Mouse (Mus musculus): Measurements from ENCODE around the gene Gm49721. TPM values are rescaled to one million over a fixed set of nuclear protein-coding genes. Genes with fewer than 3 reads are reported as not detected.
"Not testable (repeated sequence)": the region's sequence is repeated elsewhere in the genome, so short reads cannot be mapped to it uniquely, and the experiment has no call there.

Gene Gm49721
- polyA plus RNA-seq, 1 experiment from 2014 or later = not detected

DNA sequence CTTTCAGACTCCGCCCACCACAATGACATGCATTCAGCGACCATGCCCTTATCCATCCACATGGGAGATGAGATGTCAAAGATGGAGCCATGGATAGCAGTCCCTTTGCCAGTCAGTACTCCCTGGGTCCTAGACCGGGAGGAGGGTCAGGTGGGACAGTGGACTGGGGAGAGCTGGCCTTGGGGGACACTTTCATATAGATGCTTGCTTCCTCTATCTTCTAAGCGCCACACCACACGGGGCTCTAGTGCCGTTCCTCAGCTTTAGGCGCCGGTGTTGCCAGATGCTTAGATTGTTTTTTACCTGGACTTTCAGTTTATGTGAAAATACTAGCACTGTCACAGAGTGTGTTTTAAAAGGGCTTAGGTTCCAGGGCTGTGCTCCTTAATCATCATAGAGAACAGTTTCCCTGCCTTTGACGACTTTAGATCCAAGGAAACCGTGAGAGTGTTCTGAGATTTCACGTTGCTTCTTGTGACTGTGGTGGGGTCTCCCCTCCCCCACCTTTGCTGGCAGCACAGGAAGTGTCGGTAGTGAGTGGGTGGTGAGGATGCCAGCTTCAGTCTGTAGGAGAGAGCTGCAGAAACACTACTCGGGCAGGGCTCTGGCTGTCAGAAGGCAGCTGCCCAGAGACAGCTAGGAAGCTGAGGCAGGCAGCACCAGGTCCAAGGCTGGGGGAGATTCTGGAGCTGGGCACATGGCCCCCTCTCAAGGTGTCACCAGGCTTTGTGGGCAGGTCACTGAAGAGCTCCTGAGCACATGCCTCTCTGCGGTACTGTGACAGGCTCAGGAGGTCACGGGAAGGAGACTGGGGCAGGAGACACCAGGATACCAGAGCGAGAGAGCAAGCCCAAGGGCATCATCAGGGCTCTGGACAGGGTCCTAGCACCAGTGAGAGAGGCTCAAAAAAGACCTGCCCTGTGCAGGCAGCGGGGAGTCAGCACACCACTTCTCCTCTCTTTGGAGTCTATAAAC lies 54.8 kb downstream of the Gm49721 start:
- H3K4me3 ChIP-seq; H3K9ac ChIP-seq; H3K4me2 ChIP-seq; H3K36me3 ChIP-seq; H3K9me3 ChIP-seq; H3K27ac ChIP-seq; H3K4me1 ChIP-seq; ATAC-seq (ENCODE audit: insufficient number of reproducible peaks, low FRiP score, low TSS enrichment, low read depth); H3K27me3 ChIP-seq: not testable (repeated sequence)
- WGBS = 66% methylated on average over 3 of the region's 17 CpGs

DNA sequence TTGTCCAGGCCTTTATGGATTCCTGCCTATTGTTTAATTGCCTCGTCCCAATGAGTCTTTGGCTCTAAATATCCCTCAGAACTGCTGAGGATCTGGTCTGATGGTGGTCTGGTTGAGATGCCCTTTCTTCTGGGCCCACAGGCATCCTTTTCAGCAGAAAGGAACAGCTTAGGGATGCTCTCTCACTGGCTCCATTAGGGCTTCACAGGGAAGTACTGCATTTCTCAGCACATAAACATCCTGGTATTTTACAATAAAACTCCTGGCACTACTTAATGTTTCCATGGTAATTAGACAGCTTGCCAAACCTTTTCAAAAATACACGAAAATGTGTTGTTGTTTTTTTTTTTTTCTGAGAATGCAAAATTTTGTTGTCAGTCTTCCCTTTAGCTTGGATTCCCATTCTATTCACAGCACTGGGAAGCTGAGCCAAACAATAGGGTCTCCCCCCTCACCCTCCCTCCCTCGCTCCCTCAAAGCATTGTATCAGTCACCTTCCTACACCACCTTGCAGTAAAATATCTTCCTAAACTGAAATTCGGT lies 90.4 kb downstream of the Gm49721 start:
- H3K4me2 ChIP-seq; H3K4me1 ChIP-seq; H3K4me3 ChIP-seq; H3K27ac ChIP-seq; H3K36me3 ChIP-seq; H3K9ac ChIP-seq; H3K9me3 ChIP-seq; ATAC-seq (ENCODE audit: insufficient number of reproducible peaks, low FRiP score, low TSS enrichment, low read depth); H3K27me3 ChIP-seq: not testable (repeated sequence)
- 60% methylated on average over 2 of the region's 4 CpGs for WGBS

DNA sequence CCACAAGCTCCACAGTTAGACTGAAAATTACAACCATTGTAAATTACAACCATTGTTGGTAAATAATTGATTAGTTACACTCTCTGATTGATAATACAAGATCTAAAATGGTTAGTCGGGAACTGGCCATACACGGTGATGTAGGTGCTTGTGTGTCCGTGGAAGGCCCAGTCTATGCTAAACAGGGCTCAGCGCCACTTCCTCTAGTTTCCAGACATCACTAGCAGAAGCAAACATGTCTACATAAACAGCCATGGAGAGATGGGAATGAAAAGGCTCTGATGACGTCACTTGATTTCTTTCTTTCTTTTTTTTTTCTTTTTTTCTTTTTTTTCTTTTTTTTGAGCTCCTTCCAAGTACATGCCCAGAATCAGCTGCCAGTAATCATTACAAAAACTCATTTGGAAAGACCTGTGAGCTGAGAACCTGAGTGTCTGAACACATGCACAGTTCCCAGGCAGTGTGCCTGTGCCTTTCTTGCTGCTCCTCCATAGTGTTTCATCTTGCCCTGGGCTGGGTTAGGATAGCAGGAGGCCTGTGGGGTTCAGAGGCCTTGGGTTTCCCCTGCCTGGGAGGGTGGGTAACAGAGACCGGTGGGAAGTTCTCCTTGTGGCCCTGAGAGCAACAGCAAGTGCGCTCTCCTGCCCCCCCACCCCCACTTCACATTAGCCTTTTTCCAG lies 91.0 kb downstream of the Gm49721 start:
- not testable (repeated sequence) for H3K27ac ChIP-seq; H3K9me3 ChIP-seq; H3K4me3 ChIP-seq; H3K27me3 ChIP-seq; H3K36me3 ChIP-seq; ATAC-seq (ENCODE audit: insufficient number of reproducible peaks, low FRiP score, low TSS enrichment, low read depth); H3K9ac ChIP-seq; H3K4me2 ChIP-seq; H3K4me1 ChIP-seq
- WGBS = 73% methylated on average over 6 of the region's 7 CpGs

DNA sequence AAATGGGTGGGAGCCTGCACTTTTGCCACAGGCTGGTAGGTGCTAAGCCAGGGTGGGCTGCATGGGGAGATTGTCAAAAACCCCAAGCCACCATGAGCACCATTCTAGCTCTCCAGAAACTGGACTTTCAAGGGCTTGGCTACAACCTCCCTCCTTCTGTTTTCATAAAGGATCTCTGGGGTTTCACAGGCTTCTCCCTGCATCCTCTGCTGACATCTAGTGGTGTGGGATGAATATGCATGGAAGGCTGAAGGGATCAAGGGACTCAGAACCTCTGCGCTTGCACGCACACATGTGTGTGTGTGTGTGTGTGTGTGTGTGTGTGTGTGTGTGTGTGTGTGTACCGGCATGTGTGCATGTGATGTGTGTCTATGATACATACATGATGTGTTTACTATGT lies 95.8 kb downstream of the Gm49721 start:
- H3K4me3 ChIP-seq, H3K9ac ChIP-seq, H3K4me1 ChIP-seq, H3K27ac ChIP-seq, H3K9me3 ChIP-seq, H3K4me2 ChIP-seq, H3K36me3 ChIP-seq, H3K27me3 ChIP-seq: not testable (repeated sequence)
- ATAC-seq (ENCODE audit: insufficient number of reproducible peaks, low FRiP score, low TSS enrichment, low read depth) = peak; percentile 40; the same call in 1 of the 2 replicates
- 33% methylated on average over 3 of the region's 3 CpGs for WGBS

DNA sequence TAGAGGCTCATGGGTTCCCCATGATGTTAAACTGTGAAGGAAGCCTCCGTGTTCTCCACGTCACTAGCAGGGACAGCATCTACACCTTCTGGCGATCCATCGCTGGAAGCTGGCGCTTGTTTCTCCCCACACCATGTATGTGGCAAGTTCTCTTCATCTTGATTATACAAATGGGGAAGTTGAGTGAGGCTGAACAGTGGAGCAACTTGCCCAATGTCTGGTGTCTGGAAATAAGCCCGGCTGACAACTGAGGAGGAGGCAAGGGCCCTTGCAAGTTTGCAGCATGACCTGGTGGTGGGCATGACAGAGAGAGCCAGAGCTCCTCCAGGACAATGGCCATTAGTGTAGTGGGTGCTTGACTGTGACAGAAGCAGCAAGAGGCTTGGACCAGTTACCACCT lies 96.8 kb downstream of the Gm49721 start:
- not testable (repeated sequence) for H3K4me3 ChIP-seq; H3K9me3 ChIP-seq; H3K36me3 ChIP-seq; H3K9ac ChIP-seq; H3K27me3 ChIP-seq; ATAC-seq (ENCODE audit: insufficient number of reproducible peaks, low FRiP score, low TSS enrichment, low read depth); H3K27ac ChIP-seq; H3K4me1 ChIP-seq; H3K4me2 ChIP-seq
- 89% methylated on average over 5 of the region's 6 CpGs for WGBS

DNA sequence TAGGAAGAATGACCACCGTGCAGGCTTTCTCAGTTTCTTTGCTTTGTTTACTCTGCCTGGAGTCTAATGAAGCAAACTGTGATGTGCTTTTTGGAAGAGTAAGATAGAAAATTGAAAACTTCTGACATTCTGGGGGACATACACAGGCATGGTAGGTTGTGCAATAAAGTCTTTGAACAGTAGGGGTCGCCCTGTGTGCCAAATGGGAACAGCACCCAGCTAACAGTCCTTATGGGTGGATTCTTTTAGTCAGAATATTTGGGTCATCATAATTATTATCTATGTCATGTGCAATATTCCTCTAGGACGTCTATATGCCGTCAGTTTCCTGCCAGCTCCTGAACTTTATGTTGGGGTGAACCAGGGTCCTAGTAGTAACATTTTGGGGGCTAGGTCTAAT lies 100.9 kb downstream of the Gm49721 start:
- not testable (repeated sequence) for H3K9ac ChIP-seq; H3K9me3 ChIP-seq; H3K4me3 ChIP-seq; H3K27me3 ChIP-seq; H3K27ac ChIP-seq; H3K4me2 ChIP-seq; H3K36me3 ChIP-seq; ATAC-seq (ENCODE audit: insufficient number of reproducible peaks, low FRiP score, low TSS enrichment, low read depth); H3K4me1 ChIP-seq
- 8% methylated on average over 2 of the region's 4 CpGs for WGBS

DNA sequence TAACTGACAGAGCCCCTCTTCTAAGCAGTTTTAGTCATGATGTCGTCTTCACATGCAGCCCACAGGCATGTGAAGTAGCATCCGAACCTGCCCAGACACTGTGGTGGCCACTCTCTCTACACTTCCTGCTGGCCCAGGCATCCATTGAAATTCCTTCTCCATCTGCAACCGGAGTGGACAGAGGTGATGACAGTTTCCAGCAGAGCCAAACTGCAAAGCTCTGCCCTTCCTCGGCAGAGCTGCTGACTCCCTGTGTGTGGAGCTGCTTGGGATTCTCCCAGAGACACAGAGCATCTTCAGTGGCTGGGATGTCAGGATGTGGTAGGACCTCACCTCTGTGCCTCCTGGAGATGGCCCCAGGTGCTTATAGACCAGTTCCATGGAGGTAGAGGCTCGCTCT lies 105.8 kb downstream of the Gm49721 start:
- not testable (repeated sequence) for ATAC-seq (ENCODE audit: insufficient number of reproducible peaks, low FRiP score, low TSS enrichment, low read depth); H3K4me3 ChIP-seq; H3K4me1 ChIP-seq; H3K36me3 ChIP-seq; H3K9me3 ChIP-seq; H3K27ac ChIP-seq; H3K9ac ChIP-seq; H3K4me2 ChIP-seq; H3K27me3 ChIP-seq
- 60% methylated on average over 1 of the region's 5 CpGs for WGBS

DNA sequence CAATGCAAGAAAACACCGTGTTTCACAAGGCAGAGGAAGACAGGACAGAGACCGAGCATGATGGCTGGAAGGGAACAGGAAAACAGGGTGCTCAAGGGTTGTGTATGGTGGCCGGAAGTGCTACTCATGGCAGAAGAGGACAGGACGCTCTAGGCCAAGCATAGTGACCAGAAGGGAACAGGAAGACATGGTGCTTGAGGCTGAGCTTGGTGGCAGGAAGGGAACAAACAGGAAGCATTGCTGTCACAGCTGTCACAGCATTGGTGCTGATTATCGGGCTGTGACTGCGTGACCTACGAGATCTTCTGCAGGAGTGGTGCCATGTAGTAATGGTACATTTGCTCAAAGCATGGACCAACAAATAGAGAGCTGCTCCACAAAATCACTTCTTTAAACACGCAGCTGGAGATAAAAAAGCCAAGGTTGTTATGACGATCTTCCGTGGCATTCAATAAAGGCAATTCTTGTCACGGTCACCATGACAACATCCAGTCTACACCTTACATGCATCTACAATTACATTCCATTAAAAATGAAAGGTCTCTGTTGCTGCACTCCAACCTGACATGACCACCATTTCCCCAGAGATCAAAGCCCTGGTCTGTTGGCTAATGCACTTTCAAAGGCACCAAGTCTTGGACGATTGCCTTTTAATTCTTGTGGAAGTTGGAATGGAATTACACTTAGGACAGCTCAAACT lies 106.9 kb downstream of the Gm49721 start:
- WGBS = no CpG with 5 or more reads among the region's 12 CpGs
- not testable (repeated sequence) for H3K4me1 ChIP-seq; H3K4me2 ChIP-seq; H3K27me3 ChIP-seq; H3K36me3 ChIP-seq; H3K27ac ChIP-seq; ATAC-seq (ENCODE audit: insufficient number of reproducible peaks, low FRiP score, low TSS enrichment, low read depth); H3K9me3 ChIP-seq; H3K4me3 ChIP-seq; H3K9ac ChIP-seq

DNA sequence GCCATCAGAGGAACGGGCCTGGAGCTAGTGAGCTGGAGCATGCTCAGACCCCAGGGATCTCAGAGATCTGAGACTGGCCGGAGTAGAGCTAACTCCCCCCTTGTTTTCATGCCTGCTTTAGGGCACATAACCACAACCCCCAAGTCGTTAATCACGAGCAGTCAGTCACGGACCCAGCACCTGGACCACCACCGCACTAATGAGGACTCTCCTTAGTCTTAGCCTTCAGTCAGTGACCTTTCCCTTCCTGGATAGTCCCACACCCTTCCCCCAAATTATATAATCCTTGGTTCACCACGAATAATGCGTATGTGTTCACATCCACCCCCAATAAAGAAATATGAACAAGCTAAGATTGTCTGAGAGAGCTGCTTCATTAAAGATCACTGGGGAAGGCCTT lies 108.1 kb downstream of the Gm49721 start:
- ATAC-seq (ENCODE audit: insufficient number of reproducible peaks, low FRiP score, low TSS enrichment, low read depth); H3K4me1 ChIP-seq; H3K4me2 ChIP-seq; H3K27me3 ChIP-seq; H3K4me3 ChIP-seq; H3K36me3 ChIP-seq; H3K9me3 ChIP-seq; H3K9ac ChIP-seq; H3K27ac ChIP-seq: not testable (repeated sequence)
- 52% methylated on average over 6 of the region's 8 CpGs for WGBS

Other genes with a start within 250 kb of the Gm49721 start
- gene Ezr, start 196.1 kb upstream of the Gm49721 start, polyA plus RNA-seq (2015; fragmentation: Nextera tagmentation; extraction: Ambion mirVana) = 114 and 115 TPM in 2 replicates
- gene Rsph3b, start 30.2 kb upstream of the Gm49721 start, polyA plus RNA-seq (2015; fragmentation: Nextera tagmentation; extraction: Ambion mirVana) = 35.7 and 42.1 TPM in 2 replicates
- gene Tagap1, start 17.7 kb upstream of the Gm49721 start, polyA plus RNA-seq (2015; fragmentation: Nextera tagmentation; extraction: Ambion mirVana) = 40.2 and 44.6 TPM in 2 replicates
- gene Rnaset2b, start 8.3 kb upstream of the Gm49721 start, polyA plus RNA-seq (2015; fragmentation: Nextera tagmentation; extraction: Ambion mirVana) = 171 and 190 TPM in 2 replicates
- not detected in 2 replicates for gene Gm1604a, start 46.7 kb downstream of the Gm49721 start, polyA plus RNA-seq (2015; fragmentation: Nextera tagmentation; extraction: Ambion mirVana)
- gene Rps6ka2, start 191.2 kb downstream of the Gm49721 start, polyA plus RNA-seq (2015; fragmentation: Nextera tagmentation; extraction: Ambion mirVana) = 6.7 and 7.5 TPM in 2 replicates

All from limb, embryonic 15.5 days (tissue).